Mouse (Mus musculus): ENCODE measurements around the gene Gjb4. TPM values are rescaled to one million over a fixed set of nuclear protein-coding genes. Genes with fewer than 3 reads are reported as not detected.

Gene Gjb4
- polyA plus RNA-seq, 1 experiment from 2014 or later = not detected

- peaks cover 4% of the 10 kb centered on the region; the same call in 1 of the 2 replicates for H3K4me1 ChIP-seq
- H3K4me2 ChIP-seq (replicated peaks) = no peak overlapping the region
- no peak overlapping the region for H3K9ac ChIP-seq
- no peaks in the 10 kb centered on the region for H3K9me3 ChIP-seq
- ATAC-seq (ENCODE audit: insufficient number of reproducible peaks, insufficient read depth, low FRiP score, low TSS enrichment) = no peak
- 29% methylated on average over 13 of the region's 13 CpGs for WGBS
- 0 out of 2 replicates have a peak, but pooled peaks cover 2% of the 10 kb centered on the region for H3K27me3 ChIP-seq
- no peak overlapping the region for H3K4me3 ChIP-seq
- H3K36me3 ChIP-seq = no peaks in the 10 kb centered on the region
- no peak overlapping the region for H3K27ac ChIP-seq
Observed at GRCm38 (mm10) chr4:127368379-127368973, 14.6 kb upstream of the Gjb4 start.

DNA sequence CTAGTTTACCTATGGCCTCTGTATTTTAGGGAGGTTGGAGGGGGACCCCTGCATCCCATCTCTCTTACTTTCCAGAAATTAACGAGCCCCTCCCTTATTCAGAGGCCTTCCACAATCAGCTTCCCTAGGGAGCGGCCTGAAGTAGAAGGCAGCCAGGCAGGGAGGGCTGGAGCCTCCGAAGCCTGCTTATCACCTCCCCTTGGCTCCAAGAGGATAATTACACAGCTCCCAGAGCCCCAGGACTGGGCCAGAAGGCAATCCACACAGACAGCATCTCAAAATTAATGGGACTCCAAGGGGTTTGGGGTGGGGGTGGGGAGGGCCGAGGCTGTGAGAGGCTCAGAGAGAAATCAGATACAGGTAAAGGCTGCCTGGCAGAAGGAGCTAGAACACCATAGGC, 12.0 kb upstream of the Gjb4 start:
- Histone ChIP-seq H3K27me3 (0 out of 2 replicates have a peak, but pooled peaks cover 2% of the 10 kb centered on the region), H3K27ac (no peak overlapping the region), H3K36me3 (no peaks in the 10 kb centered on the region), H3K4me3 (no peak overlapping the region), H3K4me2 (replicated peaks) (no peak overlapping the region), H3K9me3 (no peaks in the 10 kb centered on the region), H3K4me1 (peaks cover 4% of the 10 kb centered on the region; the same call in 1 of the 2 replicates), H3K9ac (no peak overlapping the region)
- WGBS = 15% methylated on average over 4 of the region's 4 CpGs
- ATAC-seq (ENCODE audit: insufficient number of reproducible peaks, insufficient read depth, low FRiP score, low TSS enrichment) = no peak; the same call in 1 of the 2 replicates

- ATAC-seq (ENCODE audit: insufficient number of reproducible peaks, insufficient read depth, low FRiP score, low TSS enrichment) = no peak; the same call in 1 of the 2 replicates
- 17% methylated on average over 5 of the region's 5 CpGs for WGBS
- H3K27ac ChIP-seq = no peak overlapping the region
- no peak overlapping the region for H3K4me3 ChIP-seq
- H3K9me3 ChIP-seq = no peaks in the 10 kb centered on the region
- peaks cover 4% of the 10 kb centered on the region; the same call in 1 of the 2 replicates for H3K4me1 ChIP-seq
- H3K36me3 ChIP-seq = no peaks in the 10 kb centered on the region
- H3K27me3 ChIP-seq = 0 out of 2 replicates have a peak, but pooled peaks cover 2% of the 10 kb centered on the region
- no peak overlapping the region for H3K4me2 ChIP-seq (replicated peaks)
- no peak overlapping the region for H3K9ac ChIP-seq
Observed at GRCm38 (mm10) chr4:127365433-127365832, 11.6 kb upstream of the Gjb4 start.

- Histone ChIP-seq H3K4me1 (peaks cover 4% of the 10 kb centered on the region; the same call in 1 of the 2 replicates), H3K4me3 (no peak overlapping the region), H3K9ac (no peak overlapping the region), H3K36me3 (no peaks in the 10 kb centered on the region), H3K9me3 (no peaks in the 10 kb centered on the region), H3K27me3 (peaks cover 8% of the 10 kb centered on the region; the same call in 1 of the 2 replicates), H3K4me2 (replicated peaks) (no peak overlapping the region), H3K27ac (no peak overlapping the region)
- ATAC-seq (ENCODE audit: insufficient number of reproducible peaks, insufficient read depth, low FRiP score, low TSS enrichment) = no peak
- WGBS = 60% methylated on average over 6 of the region's 6 CpGs
Observed at GRCm38 (mm10) chr4:127364431-127364830, 10.6 kb upstream of the Gjb4 start.

DNA sequence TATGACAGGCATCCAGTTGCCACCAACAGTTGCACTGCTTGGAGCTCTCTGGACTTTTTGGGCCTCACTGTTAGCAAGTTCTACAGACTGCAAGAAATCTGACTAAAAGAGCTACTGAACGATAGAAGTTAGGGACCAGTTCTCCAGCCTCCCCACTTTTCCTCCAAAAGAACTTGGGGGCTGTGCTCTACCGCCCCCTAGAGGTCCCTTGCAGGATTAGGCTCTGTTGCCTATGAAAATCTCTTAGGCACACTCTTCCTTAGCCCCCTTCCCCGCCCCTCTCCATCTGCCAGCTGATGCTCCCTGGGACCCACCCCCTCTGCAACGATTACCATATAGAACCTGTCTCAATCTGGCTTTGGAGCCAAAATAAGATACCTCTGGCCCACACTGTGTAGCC, 9.4 kb upstream of the Gjb4 start:
- no peaks in the 10 kb centered on the region for H3K36me3 ChIP-seq
- H3K27ac ChIP-seq = no peak overlapping the region
- no peak overlapping the region for H3K9ac ChIP-seq
- H3K4me3 ChIP-seq = no peak overlapping the region
- peaks cover 4% of the 10 kb centered on the region; the same call in 1 of the 2 replicates for H3K4me1 ChIP-seq
- ATAC-seq (ENCODE audit: insufficient number of reproducible peaks, insufficient read depth, low FRiP score, low TSS enrichment) = no peak
- 58% methylated on average over 4 of the region's 4 CpGs for WGBS
- H3K27me3 ChIP-seq = peaks cover 9% of the 10 kb centered on the region; the same call in 1 of the 2 replicates
- no peaks in the 10 kb centered on the region for H3K9me3 ChIP-seq
- no peak overlapping the region for H3K4me2 ChIP-seq (replicated peaks)

- Histone ChIP-seq H3K4me3 (no peak overlapping the region), H3K9me3 (no peaks in the 10 kb centered on the region), H3K4me1 (peaks cover 4% of the 10 kb centered on the region; the same call in 1 of the 2 replicates), H3K27me3 (peaks cover 9% of the 10 kb centered on the region; the same call in 1 of the 2 replicates), H3K36me3 (no peaks in the 10 kb centered on the region), H3K9ac (no peak overlapping the region), H3K27ac (no peak overlapping the region), H3K4me2 (replicated peaks) (no peak overlapping the region)
- no peak for ATAC-seq (ENCODE audit: insufficient number of reproducible peaks, insufficient read depth, low FRiP score, low TSS enrichment)
- WGBS = 80% methylated on average over 3 of the region's 3 CpGs
Observed at GRCm38 (mm10) chr4:127362520-127362919, 8.6 kb upstream of the Gjb4 start.

DNA sequence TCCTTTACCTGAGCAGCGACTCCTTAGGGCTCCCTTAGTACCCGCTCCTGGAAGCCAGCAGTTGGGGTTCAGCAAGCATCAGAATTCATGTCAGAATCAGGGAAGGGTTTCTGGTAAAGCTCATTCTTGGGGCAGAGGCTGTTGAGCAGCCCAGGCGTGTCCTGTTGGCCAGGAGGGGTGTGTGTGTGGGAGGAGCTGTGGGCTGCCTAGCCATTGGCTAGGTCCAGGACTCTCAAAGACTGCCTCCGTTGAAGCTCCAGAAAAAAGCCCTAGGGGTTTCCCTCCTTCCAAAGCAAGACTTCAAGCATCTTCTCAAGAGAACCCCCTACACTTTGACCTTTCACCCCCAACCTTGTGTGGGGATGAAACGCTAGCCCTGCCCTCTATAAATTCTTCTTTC, 4.1 kb upstream of the Gjb4 start, which contains the start of gene Gjb5:
TSS of gene Gjb5 (minus strand) at position 164 of the 400 bp plus-strand sequence.
- WGBS = 23% methylated on average over 5 of the region's 5 CpGs
- no peaks in the 10 kb centered on the region for H3K9me3 ChIP-seq
- H3K27ac ChIP-seq = no peak within 1 kb of the TSS
- no peak within 1 kb of the TSS for H3K9ac ChIP-seq
- peaks cover 5% of the 10 kb centered on the region; the same call in 1 of the 2 replicates for H3K4me1 ChIP-seq
- H3K27me3 ChIP-seq = peaks cover 9% of the 10 kb centered on the region; the same call in 1 of the 2 replicates
- H3K4me2 ChIP-seq (replicated peaks) = no peak within 1 kb of the TSS; the same call in 1 of the 2 replicates
- H3K4me3 ChIP-seq = no peak within 1 kb of the TSS
- H3K36me3 ChIP-seq = no peaks in the 10 kb centered on the region
- ATAC-seq (ENCODE audit: insufficient number of reproducible peaks, insufficient read depth, low FRiP score, low TSS enrichment) = no peak

DNA sequence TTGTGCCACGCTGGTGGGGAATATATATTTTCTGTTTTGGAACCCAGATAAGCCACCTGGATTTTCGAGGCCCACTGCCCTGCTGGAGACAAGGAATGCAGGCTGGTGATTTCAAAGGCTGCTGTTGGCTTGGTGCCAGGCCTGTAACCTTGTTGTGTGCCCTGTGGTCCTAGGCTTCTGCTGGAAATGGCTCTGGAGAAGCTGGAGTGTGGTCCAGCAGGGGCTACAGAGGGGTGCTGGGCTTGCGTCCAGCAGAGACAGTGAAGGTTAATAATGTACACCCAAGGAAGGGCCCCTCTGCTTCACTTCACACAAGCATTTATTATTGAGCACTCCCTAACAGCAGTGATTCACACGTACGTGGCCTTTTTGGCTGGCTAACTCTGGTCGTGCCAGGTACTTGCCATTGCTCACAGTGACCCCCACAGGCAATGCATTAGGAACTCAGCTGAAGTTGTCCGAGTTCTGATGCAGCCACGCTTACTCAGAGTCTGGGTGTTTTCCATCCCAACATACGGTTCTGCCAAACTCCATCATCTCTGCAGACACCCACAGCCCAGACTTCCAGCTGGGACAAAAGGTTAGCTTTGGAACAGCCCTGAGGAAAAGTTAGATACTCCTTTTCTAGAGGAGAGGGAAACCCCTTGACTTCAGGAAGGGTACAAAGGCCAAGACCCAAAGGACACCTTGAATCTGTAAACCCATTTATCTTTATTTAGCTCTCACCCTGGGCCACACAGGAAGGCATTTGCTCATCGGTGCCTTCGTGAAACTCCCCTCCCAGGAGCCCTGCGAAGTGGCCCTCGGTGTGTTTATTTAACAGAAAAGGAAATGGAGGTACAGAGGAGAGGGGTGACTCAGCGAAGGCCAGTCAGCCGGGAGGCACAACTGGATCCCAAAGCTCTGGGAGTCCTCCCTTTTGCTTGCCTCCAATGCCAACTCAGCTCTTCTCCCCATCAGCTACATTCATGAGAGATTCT, 915 bp upstream of the Gjb4 start:
- whole genome bisulfite sequencing = 71% methylated on average over 15 of the region's 15 CpGs

GRCm38 (mm10) chr4:127352594-127352993, 1.3 kb downstream of the Gjb4 start:
- no peak for ATAC-seq (ENCODE audit: insufficient number of reproducible peaks, insufficient read depth, low FRiP score, low TSS enrichment)
- Histone ChIP-seq H3K9me3 (no peaks in the 10 kb centered on the region), H3K4me1 (peaks cover 5% of the 10 kb centered on the region; the same call in 1 of the 2 replicates), H3K27ac (no peak overlapping the region), H3K27me3 (no peaks in the 10 kb centered on the region), H3K4me3 (no peak overlapping the region), H3K4me2 (replicated peaks) (no peak overlapping the region), H3K9ac (no peak overlapping the region), H3K36me3 (no peaks in the 10 kb centered on the region)
- 48% methylated on average over 1 of the region's 1 CpGs for WGBS

More for the DNA sequence above, 915 bp upstream of the Gjb4 start:
- Histone ChIP-seq H3K4me1 (peaks cover 5% of the 10 kb centered on the region; the same call in 1 of the 2 replicates), H3K9ac (no peak overlapping the region), H3K27ac (no peak overlapping the region), H3K27me3 (peaks cover 6% of the 10 kb centered on the region; the same call in 1 of the 2 replicates), H3K36me3 (no peaks in the 10 kb centered on the region), H3K4me2 (replicated peaks) (no peak overlapping the region), H3K4me3 (no peak overlapping the region), H3K9me3 (no peaks in the 10 kb centered on the region)
- no peak for ATAC-seq (ENCODE audit: insufficient number of reproducible peaks, insufficient read depth, low FRiP score, low TSS enrichment)

GRCm38 (mm10) chr4:127349560-127350300, 4.2 kb downstream of the Gjb4 start:
- no peak overlapping the region for H3K4me2 ChIP-seq (replicated peaks)
- WGBS = 64% methylated on average over 4 of the region's 4 CpGs
- H3K9me3 ChIP-seq = no peaks in the 10 kb centered on the region
- H3K27ac ChIP-seq = no peak overlapping the region
- peaks cover 5% of the 10 kb centered on the region; the same call in 1 of the 2 replicates for H3K4me1 ChIP-seq
- no peaks in the 10 kb centered on the region for H3K36me3 ChIP-seq
- H3K9ac ChIP-seq = no peak overlapping the region
- no peaks in the 10 kb centered on the region for H3K27me3 ChIP-seq
- ATAC-seq (ENCODE audit: insufficient number of reproducible peaks, insufficient read depth, low FRiP score, low TSS enrichment) = no peak
- no peak overlapping the region for H3K4me3 ChIP-seq

DNA sequence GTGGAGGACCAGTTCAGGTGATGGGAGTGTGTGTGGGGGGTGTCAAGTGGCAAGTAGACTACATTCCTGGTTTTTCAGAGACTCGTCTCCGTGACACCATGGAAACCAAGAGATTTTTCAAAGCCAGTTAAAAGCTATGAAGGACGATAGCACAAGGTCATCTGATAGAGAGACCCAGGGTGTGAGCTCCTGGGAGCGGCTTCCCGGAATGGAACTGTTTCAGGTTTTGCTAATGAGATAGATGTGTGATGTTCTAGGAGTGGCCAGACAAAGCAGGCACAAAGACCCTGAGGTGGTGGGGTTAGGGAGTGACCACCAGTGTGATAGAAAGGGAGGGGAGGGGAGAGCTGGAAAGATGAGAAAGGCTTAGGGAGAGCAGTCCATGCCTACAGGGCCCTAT, 8.9 kb downstream of the Gjb4 start:
- WGBS = 80% methylated on average over 5 of the region's 5 CpGs
- Histone ChIP-seq H3K36me3 (no peaks in the 10 kb centered on the region), H3K9me3 (no peaks in the 10 kb centered on the region), H3K9ac (no peak overlapping the region), H3K4me3 (no peak overlapping the region), H3K27ac (no peak overlapping the region), H3K4me1 (no peaks in the 10 kb centered on the region), H3K27me3 (no peaks in the 10 kb centered on the region), H3K4me2 (replicated peaks) (no peak overlapping the region)
- ATAC-seq (ENCODE audit: insufficient number of reproducible peaks, insufficient read depth, low FRiP score, low TSS enrichment) = no peak

Measured in embryonic facial prominence, embryonic 12.5 days (tissue).